Mouse (Mus musculus) G1E (cell line): ENCODE measurements at regions not wholly inside any gene's neighbourhood (a gene's known extent, or its start where the extent isn't known, plus 50 kb on each side); places are given as distances from the start of the nearest gene placed in this dataset.

Experiments
- CTCF ChIP-seq: IDR thresholded peaks from 2 replicates; pipeline ENCODE4 v1.5.1; 2012; ENCODE audit warnings: low read depth, low read length, inconsistent platforms, mixed read lengths
- GATA1 ChIP-seq: IDR thresholded peaks from 2 replicates; pipeline ENCODE4 v1.6.1; 2012; ENCODE audit warnings: borderline replicate concordance, low read length, inconsistent platforms, mixed read lengths
- POLR2AphosphoS5 ChIP-seq: IDR thresholded peaks from 2 replicates; pipeline ENCODE4 v1.6.1; 2012; ENCODE audit warnings: low read depth, low read length, inconsistent platforms; ENCODE audit not compliant: insufficient replicate concordance
- TAL1 ChIP-seq: conservative IDR thresholded peaks from 2 replicates; pipeline ENCODE4 v1.6.1; 2012; ENCODE audit warnings: low read depth, low read length, inconsistent platforms, mixed read lengths

- TF ChIP-seq GATA1 (no peak), CTCF (no peak), TAL1 (no peak), POLR2AphosphoS5 (no peak)
Measured at GRCm38 (mm10) chr11:31727289-31727688, 55.6 kb upstream of the Bod1 start.
